Mouse (Mus musculus) CH12.LX (cell line): ENCODE measurements around the gene Brpf1.

ENCODE experiments used
- CTCF ChIP-seq, 2 experiments: IDR thresholded peaks in 1 of 2; conservative IDR thresholded peaks in 1 of 2; 2 replicates each; pipeline ENCODE4 v1.5.1; 2011 to 2012; ENCODE audit warnings: low read depth in 2 of 2, low read length in 2 of 2, improper control_type of control experiment in 1 of 2, inconsistent platforms in 1 of 2, mild to moderate bottlenecking in 1 of 2, moderate library complexity in 1 of 2
- E2F4 ChIP-seq: IDR thresholded peaks from 2 replicates; pipeline ENCODE4 v1.6.1; 2011; ENCODE audit warnings: low read depth, low read length, improper control_type of control experiment; ENCODE audit not compliant: insufficient replicate concordance
- EP300 ChIP-seq: IDR thresholded peaks from 2 replicates; pipeline ENCODE4 v1.6.1; 2011; ENCODE audit warnings: low read length, improper control_type of control experiment
- ETS1 ChIP-seq: conservative IDR thresholded peaks from 2 replicates; pipeline ENCODE4 v1.6.1; 2012; ENCODE audit warnings: low read depth, mild to moderate bottlenecking, inconsistent platforms, low read length, improper control_type of control experiment, moderate library complexity
- POLR2A ChIP-seq: IDR thresholded peaks from 2 replicates; pipeline ENCODE4 v1.6.1; 2011; ENCODE audit warnings: low read depth, mild to moderate bottlenecking, improper control_type of control experiment, low read length
- ZNF384 ChIP-seq: IDR thresholded peaks from 2 replicates; pipeline ENCODE4 v1.6.1; 2012; ENCODE audit warnings: low read depth, low read length, improper control_type of control experiment, inconsistent platforms

DNA sequence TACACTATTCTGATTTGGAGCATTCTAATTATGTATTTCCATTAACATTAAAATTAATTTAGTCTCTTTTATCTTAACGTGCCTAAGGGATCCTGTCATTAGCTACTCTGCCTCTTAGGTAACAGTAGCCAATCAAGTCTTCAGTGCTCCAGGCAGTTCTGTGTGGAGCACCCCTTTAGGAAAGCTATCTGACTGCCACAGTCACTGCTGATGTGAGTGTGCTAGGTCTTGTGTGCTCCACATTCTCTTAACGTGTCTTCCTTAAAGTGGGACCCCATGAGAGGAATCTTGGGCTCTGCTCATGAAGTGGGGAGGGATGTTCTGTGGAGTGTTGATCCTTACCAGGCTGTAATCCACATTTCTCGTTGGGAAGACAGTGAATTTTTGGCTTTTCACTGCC, 34.6 kb upstream of the Brpf1 start:
- no peak for TF ChIP-seq ETS1
- no peak for TF ChIP-seq EP300
- no peak for TF ChIP-seq CTCF (conservative IDR thresholded peaks at IDR 0.05 in 1 of 2, IDR thresholded peaks at IDR 0.05 in 1 of 2; ENCODE audit: low read depth in 2 of 2, low read length in 2 of 2)
- TF ChIP-seq E2F4: no peak
- TF ChIP-seq ZNF384: no peak
- TF ChIP-seq POLR2A: no peak
